Mouse (Mus musculus) CH12.LX (cell line): ENCODE results near the gene Ptges.

Experiments
- CHD1 ChIP-seq: IDR thresholded peaks from 2 replicates; pipeline ENCODE4 v1.6.1; 2012; ENCODE audit warnings: low read depth, low read length, improper control_type of control experiment, inconsistent platforms
- CTCF ChIP-seq, 2 experiments: IDR thresholded peaks in 1 of 2; conservative IDR thresholded peaks in 1 of 2; 2 replicates each; pipeline ENCODE4 v1.5.1; 2011 to 2012; ENCODE audit warnings: low read depth in 2 of 2, low read length in 2 of 2, improper control_type of control experiment in 1 of 2, inconsistent platforms in 1 of 2, mild to moderate bottlenecking in 1 of 2, moderate library complexity in 1 of 2
- SMC3 ChIP-seq: IDR thresholded peaks from 2 replicates; pipeline ENCODE4 v1.6.1; 2011; ENCODE audit warnings: low read depth, low read length, improper control_type of control experiment
- TBP ChIP-seq: conservative IDR thresholded peaks from 2 replicates; pipeline ENCODE4 v1.6.1; 2011; ENCODE audit warnings: low read depth, low read length, improper control_type of control experiment

GRCm38 (mm10) chr2:30874445-30874844, 55.2 kb downstream of the Ptges start:
- no peak for TF ChIP-seq CTCF (conservative IDR thresholded peaks at IDR 0.05 in 1 of 2, IDR thresholded peaks at IDR 0.05 in 1 of 2; ENCODE audit: low read depth in 2 of 2, low read length in 2 of 2)
- TF ChIP-seq CHD1 = no peak
- no peak for TF ChIP-seq SMC3
- no peak for TF ChIP-seq TBP
